Mouse (Mus musculus) 3T3-L1 (cell line): ENCODE data around the gene Arrdc2.

Experiments used
- DNase-seq: peaks from one replicate; pipeline ENCODE4 v3.0.0-alpha.2; 2015; ENCODE audit warnings: low read depth, low spot score

Gene Arrdc2

GRCm38 (mm10) chr8:70789046-70789445 lies 50.5 kb downstream of the Arrdc2 start:
- DNase-seq: no peak

GRCm38 (mm10) chr8:70787941-70788667 lies 51.4 kb downstream of the Arrdc2 start:
- DNase-seq: no peak

- no peak for DNase-seq
These were observed 52.5 kb downstream of the Arrdc2 start for GRCm38 (mm10) chr8:70787051-70787445.

- DNase-seq: no peak
These were observed 53.0 kb downstream of the Arrdc2 start for GRCm38 (mm10) chr8:70786291-70787050.
